Mouse (Mus musculus): Measurements from ENCODE around the gene Maml1. TPM values are rescaled to one million over a fixed set of nuclear protein-coding genes. Genes with fewer than 3 reads are reported as not detected.
"Not testable (repeated sequence)": the region's sequence is repeated elsewhere in the genome, so short reads cannot be mapped to it uniquely, and the experiment has no call there.

Maml1 gene
- polyA plus RNA-seq, 1 experiment from 2014 or later, result 2.6 TPM

GRCm38 (mm10) chr11:50324751-50325471 is 32.8 kb upstream of the Maml1 start:
- Histone ChIP-seq H3K9me3 (replicated peaks; ENCODE audit: control insufficient read depth, low read length) (no peaks in the 10 kb centered on the region), H3K27me3 (ENCODE audit: control insufficient read depth, insufficient read depth, low read length) (no peaks in the 10 kb centered on the region), H3K4me2 (ENCODE audit: low read depth, low read length) (peak overlapping the region; percentile 91), H3K27ac (ENCODE audit: low read length) (peak overlapping the region; percentile 95), H3K36me3 (ENCODE audit: control insufficient read depth, insufficient read depth) (no peaks in the 10 kb centered on the region), H3K9ac (ENCODE audit: low read length) (peak overlapping the region; percentile 99), H3K4me3 (ENCODE audit: low read length) (peak overlapping the region; percentile 98), H3K4me1 (ENCODE audit: control insufficient read depth, insufficient read depth, low read length) (peaks cover 34% of the 10 kb centered on the region)
- WGBS, result under 1% methylated on average over 34 of the region's 34 CpGs
- peak; percentile 57 for ATAC-seq (replicated peaks; ENCODE audit: extremely low read depth, insufficient read depth, low FRiP score)

DNA sequence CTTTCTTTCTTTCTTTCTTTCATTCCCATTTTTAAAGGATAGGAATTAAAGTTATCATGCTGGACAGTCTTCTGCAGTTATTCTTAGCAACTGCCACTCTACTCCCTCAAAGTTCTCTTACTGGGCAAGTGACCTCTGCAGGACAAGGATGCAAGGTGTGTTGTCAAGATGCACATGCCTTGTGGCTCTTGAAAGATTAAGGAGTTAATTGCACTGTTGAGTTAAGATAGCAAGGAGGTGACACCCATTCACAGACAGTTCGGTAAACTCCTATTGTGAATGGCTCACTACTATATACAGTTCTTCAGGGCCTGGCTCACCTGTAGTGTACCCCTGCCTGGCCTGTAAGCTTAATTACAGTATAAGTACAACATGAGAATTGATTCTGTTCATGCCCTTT is 31.7 kb upstream of the Maml1 start:
- H3K27ac ChIP-seq (ENCODE audit: low read length), result peak overlapping the region; percentile 95
- H3K9me3 ChIP-seq (replicated peaks; ENCODE audit: control insufficient read depth, low read length), result no peaks in the 10 kb centered on the region
- H3K4me3 ChIP-seq (ENCODE audit: low read length), result peak overlapping the region; percentile 98
- ATAC-seq (replicated peaks; ENCODE audit: extremely low read depth, insufficient read depth, low FRiP score), result no peak
- peak overlapping the region; percentile 99; the same call in 1 of the 2 replicates for H3K9ac ChIP-seq (ENCODE audit: low read length)
- peaks cover 34% of the 10 kb centered on the region for H3K4me1 ChIP-seq (ENCODE audit: control insufficient read depth, insufficient read depth, low read length)
- H3K36me3 ChIP-seq (ENCODE audit: control insufficient read depth, insufficient read depth), result no peaks in the 10 kb centered on the region
- H3K27me3 ChIP-seq (ENCODE audit: control insufficient read depth, insufficient read depth, low read length), result no peaks in the 10 kb centered on the region
- peak overlapping the region; percentile 91 for H3K4me2 ChIP-seq (ENCODE audit: low read depth, low read length)
- WGBS, result 7% methylated on average over 1 of the region's 1 CpGs

- peaks cover 34% of the 10 kb centered on the region for H3K4me1 ChIP-seq (ENCODE audit: control insufficient read depth, insufficient read depth, low read length)
- no peaks in the 10 kb centered on the region for H3K27me3 ChIP-seq (ENCODE audit: control insufficient read depth, insufficient read depth, low read length)
- H3K4me3 ChIP-seq (ENCODE audit: low read length), result no peak overlapping the region
- no peak overlapping the region for H3K9ac ChIP-seq (ENCODE audit: low read length)
- no peaks in the 10 kb centered on the region for H3K36me3 ChIP-seq (ENCODE audit: control insufficient read depth, insufficient read depth)
- H3K9me3 ChIP-seq (replicated peaks; ENCODE audit: control insufficient read depth, low read length), result no peaks in the 10 kb centered on the region
- H3K27ac ChIP-seq (ENCODE audit: low read length), result no peak overlapping the region
- no peak overlapping the region for H3K4me2 ChIP-seq (ENCODE audit: low read depth, low read length)
- ATAC-seq (replicated peaks; ENCODE audit: extremely low read depth, insufficient read depth, low FRiP score), result no peak
Measured at GRCm38 (mm10) chr11:50322345-50322744, 30.2 kb upstream of the Maml1 start.

GRCm38 (mm10) chr11:50321239-50321638 is 29.1 kb upstream of the Maml1 start:
- Histone ChIP-seq H3K9me3 (replicated peaks; ENCODE audit: control insufficient read depth, low read length) (no peaks in the 10 kb centered on the region), H3K4me3 (ENCODE audit: low read length) (no peak overlapping the region), H3K27me3 (ENCODE audit: control insufficient read depth, insufficient read depth, low read length) (no peaks in the 10 kb centered on the region), H3K36me3 (ENCODE audit: control insufficient read depth, insufficient read depth) (no peaks in the 10 kb centered on the region), H3K4me2 (ENCODE audit: low read depth, low read length) (no peak overlapping the region), H3K4me1 (ENCODE audit: control insufficient read depth, insufficient read depth, low read length) (peaks cover 30% of the 10 kb centered on the region), H3K27ac (ENCODE audit: low read length) (no peak overlapping the region), H3K9ac (ENCODE audit: low read length) (no peak overlapping the region)
- no peak for ATAC-seq (replicated peaks; ENCODE audit: extremely low read depth, insufficient read depth, low FRiP score)
- WGBS, result 85% methylated on average over 6 of the region's 6 CpGs

GRCm38 (mm10) chr11:50319343-50319742 is 27.2 kb upstream of the Maml1 start:
- not testable (repeated sequence) for H3K27me3 ChIP-seq (ENCODE audit: control insufficient read depth, insufficient read depth, low read length); H3K27ac ChIP-seq (ENCODE audit: low read length); H3K4me3 ChIP-seq (ENCODE audit: low read length); H3K4me2 ChIP-seq (ENCODE audit: low read depth, low read length); ATAC-seq (replicated peaks; ENCODE audit: extremely low read depth, insufficient read depth, low FRiP score); H3K9me3 ChIP-seq (replicated peaks; ENCODE audit: control insufficient read depth, low read length); H3K36me3 ChIP-seq (ENCODE audit: control insufficient read depth, insufficient read depth); H3K9ac ChIP-seq (ENCODE audit: low read length)
- peaks cover 31% of the 10 kb centered on the region for H3K4me1 ChIP-seq (ENCODE audit: control insufficient read depth, insufficient read depth, low read length)
- 80% methylated on average over 4 of the region's 4 CpGs for WGBS

DNA sequence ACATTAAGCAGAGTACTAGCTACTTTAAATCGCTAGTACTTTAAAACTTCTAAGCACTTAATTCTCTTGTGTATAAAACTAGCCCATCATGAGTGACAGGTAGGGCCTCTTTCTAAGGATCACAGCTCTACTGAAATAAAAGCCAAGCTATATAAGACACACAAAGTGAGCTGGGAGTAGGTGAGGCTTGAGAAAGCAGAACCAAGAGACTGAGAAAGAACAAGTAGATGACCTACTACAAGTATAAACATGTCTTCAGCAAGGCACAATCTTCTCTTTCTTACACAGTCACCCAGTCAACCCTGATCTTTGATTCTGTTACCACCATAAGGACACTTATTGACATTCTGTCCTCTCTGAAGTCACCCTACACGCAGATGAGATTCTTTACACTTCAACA is 20.7 kb upstream of the Maml1 start:
- H3K27me3 ChIP-seq (ENCODE audit: control insufficient read depth, insufficient read depth, low read length), result no peaks in the 10 kb centered on the region
- peaks cover 6% of the 10 kb centered on the region; the same call in 1 of the 2 replicates for H3K4me1 ChIP-seq (ENCODE audit: control insufficient read depth, insufficient read depth, low read length)
- H3K27ac ChIP-seq (ENCODE audit: low read length), result no peak overlapping the region
- H3K36me3 ChIP-seq (ENCODE audit: control insufficient read depth, insufficient read depth), result peaks cover 23% of the 10 kb centered on the region
- no peak for ATAC-seq (replicated peaks; ENCODE audit: extremely low read depth, insufficient read depth, low FRiP score)
- no peak overlapping the region for H3K4me3 ChIP-seq (ENCODE audit: low read length)
- H3K9ac ChIP-seq (ENCODE audit: low read length), result no peak overlapping the region
- WGBS, result 78% methylated on average over 2 of the region's 2 CpGs
- no peak overlapping the region for H3K4me2 ChIP-seq (ENCODE audit: low read depth, low read length)
- no peaks in the 10 kb centered on the region for H3K9me3 ChIP-seq (replicated peaks; ENCODE audit: control insufficient read depth, low read length)

- Histone ChIP-seq H3K9ac (ENCODE audit: low read length) (no peak overlapping the region), H3K4me3 (ENCODE audit: low read length) (no peak overlapping the region), H3K36me3 (ENCODE audit: control insufficient read depth, insufficient read depth) (peaks cover 73% of the 10 kb centered on the region), H3K27ac (ENCODE audit: low read length) (no peak overlapping the region), H3K9me3 (replicated peaks; ENCODE audit: control insufficient read depth, low read length) (no peaks in the 10 kb centered on the region), H3K27me3 (ENCODE audit: control insufficient read depth, insufficient read depth, low read length) (no peaks in the 10 kb centered on the region), H3K4me2 (ENCODE audit: low read depth, low read length) (no peak overlapping the region), H3K4me1 (ENCODE audit: control insufficient read depth, insufficient read depth, low read length) (no peaks in the 10 kb centered on the region)
- 95% methylated on average over 2 of the region's 2 CpGs for WGBS
- no peak for ATAC-seq (replicated peaks; ENCODE audit: extremely low read depth, insufficient read depth, low FRiP score)
Measured at GRCm38 (mm10) chr11:50303406-50303805, 11.3 kb upstream of the Maml1 start.

GRCm38 (mm10) chr11:50291321-50292165 is 568 bp downstream of the Maml1 start:
- Histone ChIP-seq H3K4me2 (ENCODE audit: low read depth, low read length) (peak overlapping the region; percentile 92), H3K9me3 (replicated peaks; ENCODE audit: control insufficient read depth, low read length) (no peaks in the 10 kb centered on the region), H3K36me3 (ENCODE audit: control insufficient read depth, insufficient read depth) (peaks cover 18% of the 10 kb centered on the region), H3K27ac (ENCODE audit: low read length) (peak overlapping the region; percentile 97), H3K9ac (ENCODE audit: low read length) (peak overlapping the region; percentile 93), H3K27me3 (ENCODE audit: control insufficient read depth, insufficient read depth, low read length) (no peaks in the 10 kb centered on the region), H3K4me1 (ENCODE audit: control insufficient read depth, insufficient read depth, low read length) (peaks cover 17% of the 10 kb centered on the region), H3K4me3 (ENCODE audit: low read length) (peak overlapping the region; percentile 86)
- ATAC-seq (replicated peaks; ENCODE audit: extremely low read depth, insufficient read depth, low FRiP score), result peak; percentile 42
- WGBS, result under 1% methylated on average over 84 of the region's 85 CpGs

Measured in heart, embryonic 16.5 days (tissue).